Mouse (Mus musculus): ENCODE data around the gene Gm884. TPM values are rescaled to one million over a fixed set of nuclear protein-coding genes. Genes with fewer than 3 reads are reported as not detected.

The Gm884 gene
- not detected for polyA plus RNA-seq (2014; fragmentation: Illumina TruSeq; extraction: RNeasy Lipid Tissue Mini Kit (QIAGEN cat#74804); ENCODE audit: low read depth, low replicate concordance)

GRCm38 (mm10) chr11:103621040-103621439, at the start of gene Gm884:
Gm884 (minus strand) TSS chr11:103621140.

GRCm38 (mm10) chr11:103649301-103649982, 28.5 kb upstream of the Gm884 start, which contains the start of gene Rprml:
Rprml (plus strand) TSS chr11:103649570.

GRCm38 (mm10) chr11:103638790-103639189, 17.9 kb upstream of the Gm884 start, which contains the start of gene Lyzl6:
Lyzl6 (minus strand) TSS chr11:103638890.

GRCm38 (mm10) chr11:103504497-103504896, 116.4 kb downstream of the Gm884 start, which contains the start of gene Lrrc37a:
Lrrc37a (minus strand) TSS chr11:103504597.

Other genes with a start within 250 kb of the Gm884 start
- 2.6 TPM for gene Plekhm1, start 208.5 kb downstream of the Gm884 start, polyA plus RNA-seq (2014; fragmentation: Illumina TruSeq; extraction: RNeasy Lipid Tissue Mini Kit (QIAGEN cat#74804); ENCODE audit: low read depth, low replicate concordance)
- gene Lrrc37a, start 116.5 kb downstream of the Gm884 start, polyA plus RNA-seq (2014; fragmentation: Illumina TruSeq; extraction: RNeasy Lipid Tissue Mini Kit (QIAGEN cat#74804); ENCODE audit: low read depth, low replicate concordance) = not detected
- not detected for gene Lyzl6, start 17.8 kb upstream of the Gm884 start, polyA plus RNA-seq (2014; fragmentation: Illumina TruSeq; extraction: RNeasy Lipid Tissue Mini Kit (QIAGEN cat#74804); ENCODE audit: low read depth, low replicate concordance)
- gene Rprml, start 28.4 kb upstream of the Gm884 start, polyA plus RNA-seq (2014; fragmentation: Illumina TruSeq; extraction: RNeasy Lipid Tissue Mini Kit (QIAGEN cat#74804); ENCODE audit: low read depth, low replicate concordance) = not detected
- 39.2 TPM for gene Gosr2, start 76.8 kb upstream of the Gm884 start, polyA plus RNA-seq (2014; fragmentation: Illumina TruSeq; extraction: RNeasy Lipid Tissue Mini Kit (QIAGEN cat#74804); ENCODE audit: low read depth, low replicate concordance)
- gene Wnt9b, start 128.7 kb upstream of the Gm884 start, polyA plus RNA-seq (2014; fragmentation: Illumina TruSeq; extraction: RNeasy Lipid Tissue Mini Kit (QIAGEN cat#74804); ENCODE audit: low read depth, low replicate concordance) = not detected
- gene Wnt3, start 153.0 kb upstream of the Gm884 start, polyA plus RNA-seq (2014; fragmentation: Illumina TruSeq; extraction: RNeasy Lipid Tissue Mini Kit (QIAGEN cat#74804); ENCODE audit: low read depth, low replicate concordance) = not detected